Mouse (Mus musculus): ENCODE measurements around the gene Vip. TPM values are rescaled to one million over a fixed set of nuclear protein-coding genes. Genes with fewer than 3 reads are reported as not detected.

Gene Vip
- polyA plus RNA-seq, 1 experiment from 2014 or later = 2.1 TPM

Other genes with a start within 250 kb of the Vip start
- 15.1 and 18.7 TPM in 2 replicates for gene Syne1, start 87.7 kb upstream of the Vip start, polyA plus RNA-seq (2015; fragmentation: Nextera tagmentation; extraction: Ambion mirVana)
- gene Myct1, start 45.4 kb upstream of the Vip start, polyA plus RNA-seq (2015; fragmentation: Nextera tagmentation; extraction: Ambion mirVana) = 0.96 and 1.4 TPM in 2 replicates
- 14.3 and 17.4 TPM in 2 replicates for gene Fbxo5, start 166.4 kb downstream of the Vip start, polyA plus RNA-seq (2015; fragmentation: Nextera tagmentation; extraction: Ambion mirVana)
- 9.6 and 10.7 TPM in 2 replicates for gene Mtrf1l, start 184.7 kb downstream of the Vip start, polyA plus RNA-seq (2015; fragmentation: Nextera tagmentation; extraction: Ambion mirVana)